Mouse (Mus musculus): ENCODE results near the gene Zfp941. TPM values are rescaled to one million over a fixed set of nuclear protein-coding genes. Genes with fewer than 3 reads are reported as not detected.
A peak's percentile ranks its signal among the peaks of the same experiment; 100 is the strongest.
"Not testable (repeated sequence)": the region's sequence is repeated elsewhere in the genome, so short reads cannot be mapped to it uniquely, and the experiment has no call there.

Gene Zfp941
- total and polyA plus RNA-seq, 3 experiments, result 0.34 TPM; not detected in 2

DNA sequence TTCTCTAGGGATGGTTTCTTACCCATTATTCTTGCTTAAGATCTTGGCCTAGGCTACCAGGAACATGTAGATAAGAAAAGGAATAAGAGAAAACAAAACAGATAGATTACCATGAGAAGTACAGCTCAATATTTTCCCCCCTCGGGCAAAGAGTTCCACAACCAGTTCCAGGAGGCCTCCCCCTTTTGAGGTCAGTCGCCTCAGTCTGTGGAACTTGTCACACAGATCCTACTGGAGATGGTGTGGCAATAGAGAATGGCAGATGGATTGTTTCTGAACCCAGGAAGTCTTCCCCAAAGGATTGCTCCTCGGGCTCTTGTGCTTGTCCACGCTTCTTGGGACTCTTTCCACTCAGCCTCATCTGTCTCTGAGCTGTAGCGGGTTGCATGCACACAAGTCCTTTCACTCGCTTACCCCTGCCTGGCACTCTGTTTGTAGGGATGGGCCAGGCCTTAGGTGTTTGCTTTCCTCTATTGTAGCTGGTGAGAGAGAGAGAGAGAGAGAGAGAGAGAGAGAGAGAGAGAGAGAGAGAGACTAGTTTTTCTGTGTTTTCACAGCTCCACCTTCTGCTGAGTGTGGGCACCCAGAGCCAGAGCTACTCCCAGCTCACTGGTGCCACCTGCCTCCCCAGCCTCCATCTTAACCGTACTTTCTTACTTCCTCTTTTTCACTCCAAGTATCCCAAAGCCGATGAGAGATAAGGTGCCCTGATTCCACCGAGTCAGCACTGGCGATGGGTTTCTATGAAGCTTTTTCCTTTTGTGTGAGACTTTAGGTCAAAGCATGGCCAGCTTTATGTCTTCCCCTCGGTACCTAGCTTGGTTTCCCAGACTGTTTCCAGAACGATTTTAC lies 55.9 kb downstream of the Zfp941 start:
- peaks cover 91% of the 10 kb centered on the region for H3K27me3 ChIP-seq (replicated peaks)
- H3K4me3 ChIP-seq (replicated peaks in 1 of 3; ENCODE audit: low read depth in 2 of 3, low read length in 2 of 3, poor library complexity in 1 of 3), result no peak overlapping the region
- no peaks in the 10 kb centered on the region; a peak in 1 of 4 replicates for H3K4me1 ChIP-seq (ENCODE audit: control insufficient read depth in 1 of 2, insufficient read depth in 2 of 2)
- no peaks in the 10 kb centered on the region for H3K79me2 ChIP-seq (replicated peaks; ENCODE audit: control insufficient read depth, extremely low read depth, insufficient read depth, poor library complexity, severe bottlenecking)
- TF ChIP-seq KAT2A (IDR thresholded peaks at IDR 0.05; ENCODE audit: insufficient replicate concordance, low read length) (no peak), MAZ (IDR thresholded peaks at IDR 0.05; ENCODE audit: low read depth, low read length) (no peak), CTCF (conservative IDR thresholded peaks at IDR 0.05 in 1 of 2, IDR thresholded peaks at IDR 0.05 in 1 of 2; ENCODE audit: low read depth in 2 of 2, low read length in 2 of 2) (peak in 1 of 2 experiments; percentile 58; a peak in 2 of 4 replicates), RAD21 (IDR thresholded peaks at IDR 0.05; ENCODE audit: low read depth, low read length) (peak; percentile 42)
- in situ Hi-C loops (cut with MboI; ENCODE audit: low pct_ligation_motif_present, low pct_unique_long_range_greater_than_20kb, low sequenced_read_pairs) (no loop called here), dilution Hi-C loops (cut with MboI; ENCODE audit: extremely low pct_ligation_motif_present, extremely low pct_unique_long_range_greater_than_20kb, low sequenced_read_pairs) (no loop called here)
- peak overlapping the region; percentile 39; the same call in 1 of the 2 replicates for H3K4me2 ChIP-seq (ENCODE audit: insufficient read depth, low read depth, poor library complexity, severe bottlenecking)
- no peaks in the 10 kb centered on the region for H3K36me3 ChIP-seq (replicated peaks in 1 of 2; ENCODE audit: control insufficient read depth in 1 of 2, insufficient read depth in 1 of 2, low read length in 1 of 2)
- H3K9me3 ChIP-seq (replicated peaks; ENCODE audit: low read length), result no peaks in the 10 kb centered on the region
- peak; percentile 24 for DNase-seq (ENCODE audit: extremely low read depth)
- no peak overlapping the region for H3K9ac ChIP-seq (ENCODE audit: insufficient read depth, low read depth)
- no peak overlapping the region for H3K27ac ChIP-seq (ENCODE audit: insufficient read depth, low read depth)

GRCm38 (mm10) chr7:140765391-140765790 lies 56.6 kb downstream of the Zfp941 start:
- H3K79me2 ChIP-seq (replicated peaks; ENCODE audit: control insufficient read depth, extremely low read depth, insufficient read depth, poor library complexity, severe bottlenecking); H3K4me1 ChIP-seq (ENCODE audit: control insufficient read depth in 1 of 2, insufficient read depth in 2 of 2); H3K4me2 ChIP-seq (ENCODE audit: insufficient read depth, low read depth, poor library complexity, severe bottlenecking); H3K4me3 ChIP-seq (replicated peaks in 1 of 3; ENCODE audit: low read depth in 2 of 3, low read length in 2 of 3, poor library complexity in 1 of 3); H3K9me3 ChIP-seq (replicated peaks; ENCODE audit: low read length); in situ Hi-C loops (cut with MboI; ENCODE audit: low pct_ligation_motif_present, low pct_unique_long_range_greater_than_20kb, low sequenced_read_pairs); dilution Hi-C loops (cut with MboI; ENCODE audit: extremely low pct_ligation_motif_present, extremely low pct_unique_long_range_greater_than_20kb, low sequenced_read_pairs); DNase-seq (ENCODE audit: extremely low read depth); H3K36me3 ChIP-seq (replicated peaks in 1 of 2; ENCODE audit: control insufficient read depth in 1 of 2, insufficient read depth in 1 of 2, low read length in 1 of 2); H3K9ac ChIP-seq (ENCODE audit: insufficient read depth, low read depth); H3K27ac ChIP-seq (ENCODE audit: insufficient read depth, low read depth): not testable (repeated sequence)
- H3K27me3 ChIP-seq (replicated peaks), result peaks cover 90% of the 10 kb centered on the region

DNA sequence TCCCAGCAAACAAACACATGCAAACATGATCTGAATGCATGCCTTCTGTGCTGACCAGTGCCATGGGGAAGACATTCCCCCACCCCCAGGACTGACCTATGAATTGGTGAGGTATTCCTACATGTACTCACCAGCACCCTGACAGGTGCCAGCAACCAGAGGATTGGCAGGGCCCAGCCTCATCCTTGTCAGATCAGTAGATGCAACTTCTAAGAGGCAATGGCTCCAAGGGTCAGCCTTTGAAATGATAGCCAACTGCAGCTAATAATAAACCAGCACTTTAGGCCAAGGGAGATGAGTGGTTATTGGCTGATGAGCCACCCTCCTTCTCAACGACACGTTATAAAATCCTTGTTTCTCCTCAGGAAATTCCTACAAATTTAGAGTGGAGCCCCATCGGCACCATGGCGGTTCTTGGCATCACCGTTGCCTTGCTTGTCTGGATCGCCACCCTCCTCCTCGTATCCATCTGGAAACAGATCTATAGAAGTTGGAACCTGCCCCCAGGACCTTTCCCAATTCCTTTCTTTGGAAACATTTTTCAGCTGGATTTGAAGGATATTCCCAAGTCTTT lies 58.4 kb downstream of the Zfp941 start, which contains the start of gene Cyp2e1:
Gene Cyp2e1 (plus strand): TSS at position 293 of the 574 bp plus-strand sequence.
- Histone ChIP-seq H3K9me3 (replicated peaks; ENCODE audit: low read length) (no peaks in the 10 kb centered on the region), H3K9ac (ENCODE audit: insufficient read depth, low read depth) (no peak within 1 kb of the TSS), H3K27me3 (replicated peaks) (peaks cover 83% of the 10 kb centered on the region), H3K4me1 (ENCODE audit: control insufficient read depth in 1 of 2, insufficient read depth in 2 of 2) (no peaks in the 10 kb centered on the region; a peak in 1 of 4 replicates), H3K27ac (ENCODE audit: insufficient read depth, low read depth) (no peak within 1 kb of the TSS), H3K36me3 (replicated peaks in 1 of 2; ENCODE audit: control insufficient read depth in 1 of 2, insufficient read depth in 1 of 2, low read length in 1 of 2) (no peaks in the 10 kb centered on the region), H3K4me3 (replicated peaks in 1 of 3; ENCODE audit: low read depth in 2 of 3, low read length in 2 of 3, poor library complexity in 1 of 3) (no peak within 1 kb of the TSS), H3K4me2 (ENCODE audit: insufficient read depth, low read depth, poor library complexity, severe bottlenecking) (no peak within 1 kb of the TSS), H3K79me2 (replicated peaks; ENCODE audit: control insufficient read depth, extremely low read depth, insufficient read depth, poor library complexity, severe bottlenecking) (no peaks in the 10 kb centered on the region)
- dilution Hi-C loops (cut with MboI; ENCODE audit: extremely low pct_ligation_motif_present, extremely low pct_unique_long_range_greater_than_20kb, low sequenced_read_pairs) (no loop called here), in situ Hi-C loops (cut with MboI; ENCODE audit: low pct_ligation_motif_present, low pct_unique_long_range_greater_than_20kb, low sequenced_read_pairs) (no loop called here)
- TF ChIP-seq USF2 (conservative IDR thresholded peaks at IDR 0.05; ENCODE audit: low read depth, low read length), result no peak
- TF ChIP-seq MXI1 (IDR thresholded peaks at IDR 0.05; ENCODE audit: low read depth, low read length), result no peak
- TF ChIP-seq USF1 (IDR thresholded peaks at IDR 0.05; ENCODE audit: low read depth, low read length), result no peak
- TF ChIP-seq MAX (IDR thresholded peaks at IDR 0.05; ENCODE audit: low read length), result no peak
- TF ChIP-seq POLR2A (IDR thresholded peaks at IDR 0.05; ENCODE audit: low read depth, low read length), result no peak
- TF ChIP-seq SMC3 (IDR thresholded peaks at IDR 0.05; ENCODE audit: low read depth, low read length), result no peak
- no peak for TF ChIP-seq RCOR1 (conservative IDR thresholded peaks at IDR 0.05; ENCODE audit: low read depth, low read length)
- no peak for TF ChIP-seq ETS1 (conservative IDR thresholded peaks at IDR 0.05; ENCODE audit: low read depth, low read length)
- TF ChIP-seq ZC3H11A (IDR thresholded peaks at IDR 0.05; ENCODE audit: low read depth, low read length), result no peak
- no peak for TF ChIP-seq JUN (IDR thresholded peaks at IDR 0.05; ENCODE audit: insufficient read depth, low read depth, low read length)
- TF ChIP-seq MAZ (IDR thresholded peaks at IDR 0.05; ENCODE audit: low read depth, low read length), result no peak
- TF ChIP-seq ZNF384 (IDR thresholded peaks at IDR 0.05; ENCODE audit: low read depth, low read length), result no peak
- no peak for TF ChIP-seq BHLHE40 (IDR thresholded peaks at IDR 0.05; ENCODE audit: low read depth, low read length)
- no peak for TF ChIP-seq NRF1 (IDR thresholded peaks at IDR 0.05; ENCODE audit: low read depth, low read length)
- TF ChIP-seq CHD2 (IDR thresholded peaks at IDR 0.05; ENCODE audit: low read length), result no peak
- no peak for DNase-seq (ENCODE audit: extremely low read depth)

Measured in CH12.LX (cell line).